Mouse (Mus musculus) embryonic facial prominence, embryonic 14.5 days (tissue): ENCODE results near the gene Nptxr. TPM values are rescaled to one million over a fixed set of nuclear protein-coding genes. Genes with fewer than 3 reads are reported as not detected.

Experiments
- ATAC-seq: fragments of 200-750 bp; cut with Nextera tagmentation; 2 replicates; pipeline ENCODE4 v1.8.0; 2017; ENCODE audit warnings: low read depth, moderate number of reproducible peaks, moderate TSS enrichment
- DNase-seq: peaks from one replicate; pipeline ENCODE4 v3.0.0-alpha.2; 2015; ENCODE audit warnings: low spot score
- H3K27ac ChIP-seq: fragments of 300-500 bp; sonication (generic); replicated peaks from 2 replicates; pipeline ENCODE4 v1.5.1; 2014; ENCODE audit warnings: low read depth, mild to moderate bottlenecking, low read length, moderate library complexity
- H3K27me3 ChIP-seq: fragments of 300-500 bp; sonication (generic); replicated peaks from 2 replicates; pipeline ENCODE4 v1.6.1; 2014; ENCODE audit warnings: low read length; ENCODE audit not compliant: control insufficient read depth, insufficient read depth
- H3K36me3 ChIP-seq: fragments of 300-500 bp; sonication (generic); 2 replicates; pipeline ENCODE4 v1.6.1; 2014; ENCODE audit warnings: low read length, mixed read lengths; ENCODE audit not compliant: control insufficient read depth, insufficient read depth
- H3K4me1 ChIP-seq: fragments of 300-500 bp; sonication (generic); 2 replicates; pipeline ENCODE4 v1.6.1; 2014; ENCODE audit warnings: antibody characterized with exemption, low read length; ENCODE audit not compliant: control insufficient read depth, insufficient read depth
- H3K4me2 ChIP-seq: fragments of 300-500 bp; sonication (generic); 2 replicates; pipeline ENCODE4 v1.6.1; 2014; ENCODE audit warnings: low read depth, mild to moderate bottlenecking, low read length, moderate library complexity, mixed read lengths
- H3K4me3 ChIP-seq: fragments of 300-500 bp; sonication (generic); 2 replicates; pipeline ENCODE4 v1.5.1; 2014; ENCODE audit warnings: low read depth, mild to moderate bottlenecking, low read length
- H3K9ac ChIP-seq: fragments of 300-500 bp; sonication (generic); 2 replicates; pipeline ENCODE4 v1.6.1; 2014; ENCODE audit warnings: low read depth, mild to moderate bottlenecking, low read length, moderate library complexity, mixed read lengths
- H3K9me3 ChIP-seq: fragments of 300-500 bp; sonication (generic); 2 replicates; pipeline ENCODE4 v1.6.1; 2016; ENCODE audit warnings: low read length; ENCODE audit not compliant: control insufficient read depth
- WGBS: fragments of 180-500 bp; shearing (Covaris S2); extraction: QIAGEN DNeasy Blood & Tissue Kit; methylation state at CpG from one replicate; pipeline ENCODE4 v1.1.7; 2014; 5-methylcytosine and 5-hydroxymethylcytosine counted together
- polyA plus RNA-seq: library from polyadenylated mRNA; unstranded; fragments of >200 nt; fragmentation: Nextera tagmentation; extraction: Ambion mirVana; gene quantifications from 2 replicates; pipeline ENCODE4 v1.2.1, GENCODE M21; 2014

Nptxr gene
- polyA plus RNA-seq, 1 experiment from 2014 or later: 3.2 TPM

DNA sequence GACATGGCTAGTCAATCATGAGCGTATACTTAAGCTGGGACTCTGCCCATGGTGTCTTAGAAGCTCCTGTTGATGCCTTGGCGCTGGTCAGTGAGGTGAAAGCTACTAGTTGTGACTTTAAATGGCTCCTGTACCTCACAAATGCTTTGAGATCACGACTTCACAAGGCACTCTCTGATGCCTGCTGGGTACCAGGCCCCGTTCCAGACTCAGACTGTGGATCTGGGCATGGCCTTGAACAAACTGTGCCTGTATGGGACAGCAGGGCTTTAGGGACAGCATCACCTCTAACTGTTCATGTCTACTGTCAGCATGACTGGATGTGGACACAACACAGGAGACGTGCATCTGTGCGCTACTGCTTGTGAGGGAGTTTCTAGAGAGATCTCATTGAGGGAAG is 13.7 kb downstream of the Nptxr start:
- Histone ChIP-seq H3K4me2 (no peak overlapping the region), H3K9ac (no peak overlapping the region), H3K4me3 (no peak overlapping the region), H3K4me1 (no peaks in the 10 kb centered on the region), H3K27ac (no peak overlapping the region), H3K9me3 (no peaks in the 10 kb centered on the region), H3K36me3 (no peaks in the 10 kb centered on the region), H3K27me3 (no peaks in the 10 kb centered on the region)
- WGBS: 76% methylated on average over 6 of the region's 6 CpGs
- ATAC-seq: no peak
- DNase-seq: no peak

DNA sequence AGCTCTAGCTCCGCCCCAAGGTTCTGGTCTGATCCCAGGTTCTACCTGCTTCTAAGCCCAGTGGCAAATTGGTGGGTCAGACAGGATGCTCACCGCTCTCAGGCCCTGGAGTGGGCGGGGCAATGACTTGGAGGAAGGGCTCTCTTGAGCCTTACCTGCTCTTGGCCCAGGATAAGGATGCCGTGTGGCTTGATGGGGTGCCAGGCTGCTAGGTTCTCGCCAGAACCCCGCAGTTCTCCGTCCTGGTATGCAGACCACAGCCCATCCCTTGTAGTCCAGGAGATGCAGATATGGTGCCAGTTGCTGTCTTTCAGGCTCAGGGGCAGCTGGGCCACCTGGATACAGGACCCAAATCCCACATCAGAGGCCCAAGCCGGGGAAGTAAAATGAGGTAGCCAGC is 14.5 kb downstream of the Nptxr start:
- Histone ChIP-seq H3K27me3 (no peaks in the 10 kb centered on the region), H3K27ac (no peak overlapping the region), H3K4me2 (no peak overlapping the region), H3K4me1 (no peaks in the 10 kb centered on the region), H3K9ac (no peak overlapping the region), H3K36me3 (no peaks in the 10 kb centered on the region), H3K4me3 (no peak overlapping the region), H3K9me3 (no peaks in the 10 kb centered on the region)
- DNase-seq (no peak), ATAC-seq (no peak)
- WGBS: 58% methylated on average over 8 of the region's 8 CpGs

DNA sequence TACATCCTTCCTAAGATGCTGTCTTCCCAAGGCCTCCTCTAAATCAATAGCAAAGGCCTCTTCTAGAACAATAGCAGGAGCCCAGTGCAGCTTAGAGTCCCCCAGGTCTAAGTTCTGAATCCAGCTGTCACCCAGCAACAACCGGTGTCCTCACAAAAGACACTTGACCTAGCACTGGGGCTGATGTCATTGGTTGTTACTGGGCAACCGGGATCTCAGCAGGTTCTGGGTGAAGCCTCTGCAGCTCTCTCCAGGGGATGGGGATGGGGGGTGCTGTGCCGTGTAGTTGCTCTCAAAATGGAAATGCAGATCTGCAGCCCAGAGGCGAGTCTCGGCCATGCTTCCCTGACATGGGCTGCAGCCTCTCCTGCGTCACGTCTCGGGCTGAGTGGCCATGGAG is 16.8 kb downstream of the Nptxr start:
- 56% methylated on average over 8 of the region's 8 CpGs for WGBS
- Histone ChIP-seq H3K9ac (no peak overlapping the region), H3K27ac (no peak overlapping the region), H3K36me3 (no peaks in the 10 kb centered on the region), H3K9me3 (no peaks in the 10 kb centered on the region), H3K4me2 (no peak overlapping the region), H3K27me3 (no peaks in the 10 kb centered on the region), H3K4me1 (no peaks in the 10 kb centered on the region), H3K4me3 (no peak overlapping the region)
- DNase-seq (no peak), ATAC-seq (no peak; the same call in 1 of the 2 replicates)

DNA sequence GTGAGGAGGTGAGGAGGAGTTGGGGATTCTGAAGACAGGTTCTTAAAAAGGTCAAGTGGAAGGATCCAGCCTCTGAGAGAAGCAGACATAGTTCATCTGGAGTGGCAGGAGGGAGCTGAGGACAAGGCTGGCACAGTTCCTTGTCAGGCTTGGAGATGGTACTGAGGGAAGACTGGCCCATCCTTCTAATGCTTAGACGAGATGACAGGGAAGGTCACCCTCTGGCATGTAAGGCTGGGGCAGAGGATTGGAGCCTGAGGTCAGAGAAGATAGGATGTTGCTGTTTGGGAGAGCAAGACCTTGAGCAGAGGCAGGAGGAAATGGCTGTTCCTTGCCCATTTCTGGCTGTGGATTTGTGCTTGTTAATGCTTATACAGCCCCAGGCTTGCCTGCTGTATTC is 19.5 kb downstream of the Nptxr start:
- ATAC-seq (no peak), DNase-seq (no peak)

DNA sequence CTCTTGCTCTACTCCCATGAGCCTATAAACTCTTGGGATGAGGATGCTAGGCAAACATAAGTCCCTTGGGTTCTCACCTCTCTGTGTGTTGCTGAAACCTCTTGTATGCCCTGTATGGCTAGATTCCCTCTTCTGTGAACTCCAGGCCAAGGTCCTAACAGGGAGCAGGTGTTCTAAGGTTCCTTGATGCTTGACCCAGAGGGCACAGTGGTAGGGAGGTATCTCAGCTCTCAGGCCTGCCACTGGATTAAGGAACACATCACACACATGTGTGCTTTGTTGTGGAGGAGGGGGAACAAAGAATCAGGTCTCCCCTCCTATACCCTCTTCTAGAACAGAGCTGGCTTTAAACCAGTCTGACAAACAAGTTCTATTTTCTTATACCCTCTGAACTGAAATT is 26.8 kb downstream of the Nptxr start, which contains the start of gene Dnal4:
Gene Dnal4, minus strand, starts transcription at position 101 of the 400 bp plus-strand sequence.
- Histone ChIP-seq H3K27me3 (no peaks in the 10 kb centered on the region), H3K27ac (no peak within 1 kb of the TSS), H3K9me3 (no peaks in the 10 kb centered on the region), H3K36me3 (no peaks in the 10 kb centered on the region), H3K4me1 (peaks cover 10% of the 10 kb centered on the region), H3K4me2 (no peak within 1 kb of the TSS), H3K9ac (no peak within 1 kb of the TSS), H3K4me3 (no peak within 1 kb of the TSS)
- ATAC-seq (no peak), DNase-seq (no peak)

More for the DNA sequence above, 19.5 kb downstream of the Nptxr start:
- H3K4me1 ChIP-seq: no peaks in the 10 kb centered on the region
- H3K9ac ChIP-seq: no peak overlapping the region
- H3K36me3 ChIP-seq: no peaks in the 10 kb centered on the region
- H3K9me3 ChIP-seq: no peaks in the 10 kb centered on the region
- 54% methylated on average over 1 of the region's 1 CpGs for WGBS
- H3K4me2 ChIP-seq: no peak overlapping the region
- H3K4me3 ChIP-seq: no peak overlapping the region
- no peaks in the 10 kb centered on the region for H3K27me3 ChIP-seq
- no peak overlapping the region for H3K27ac ChIP-seq

DNA sequence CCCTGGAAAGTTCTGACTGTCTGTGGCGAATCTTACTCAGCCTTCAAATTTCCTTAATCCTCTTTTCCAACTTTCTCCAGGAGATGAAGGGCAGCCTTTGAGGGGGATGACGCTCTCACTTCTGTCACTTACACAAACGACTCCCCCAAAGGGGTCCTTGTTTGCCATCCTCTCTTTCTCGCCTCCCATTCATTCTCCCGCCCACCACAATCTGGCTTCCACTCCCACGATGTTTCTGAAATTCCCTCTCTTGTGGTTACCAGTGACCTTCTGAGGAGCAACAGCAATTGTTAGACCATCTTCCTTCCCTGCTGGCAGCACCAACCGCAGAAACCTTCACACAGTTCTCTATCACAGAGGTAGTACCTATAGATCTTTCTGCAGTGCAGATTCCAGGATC is 28.9 kb downstream of the Nptxr start:
- WGBS: 65% methylated on average over 7 of the region's 7 CpGs
- no peak for ATAC-seq
- no peak overlapping the region for H3K4me3 ChIP-seq
- no peak for DNase-seq
- no peaks in the 10 kb centered on the region for H3K36me3 ChIP-seq
- H3K9me3 ChIP-seq: no peaks in the 10 kb centered on the region
- no peak overlapping the region for H3K27ac ChIP-seq
- no peak overlapping the region for H3K4me2 ChIP-seq
- no peak overlapping the region for H3K9ac ChIP-seq
- H3K27me3 ChIP-seq: no peaks in the 10 kb centered on the region
- peaks cover 10% of the 10 kb centered on the region for H3K4me1 ChIP-seq

DNA sequence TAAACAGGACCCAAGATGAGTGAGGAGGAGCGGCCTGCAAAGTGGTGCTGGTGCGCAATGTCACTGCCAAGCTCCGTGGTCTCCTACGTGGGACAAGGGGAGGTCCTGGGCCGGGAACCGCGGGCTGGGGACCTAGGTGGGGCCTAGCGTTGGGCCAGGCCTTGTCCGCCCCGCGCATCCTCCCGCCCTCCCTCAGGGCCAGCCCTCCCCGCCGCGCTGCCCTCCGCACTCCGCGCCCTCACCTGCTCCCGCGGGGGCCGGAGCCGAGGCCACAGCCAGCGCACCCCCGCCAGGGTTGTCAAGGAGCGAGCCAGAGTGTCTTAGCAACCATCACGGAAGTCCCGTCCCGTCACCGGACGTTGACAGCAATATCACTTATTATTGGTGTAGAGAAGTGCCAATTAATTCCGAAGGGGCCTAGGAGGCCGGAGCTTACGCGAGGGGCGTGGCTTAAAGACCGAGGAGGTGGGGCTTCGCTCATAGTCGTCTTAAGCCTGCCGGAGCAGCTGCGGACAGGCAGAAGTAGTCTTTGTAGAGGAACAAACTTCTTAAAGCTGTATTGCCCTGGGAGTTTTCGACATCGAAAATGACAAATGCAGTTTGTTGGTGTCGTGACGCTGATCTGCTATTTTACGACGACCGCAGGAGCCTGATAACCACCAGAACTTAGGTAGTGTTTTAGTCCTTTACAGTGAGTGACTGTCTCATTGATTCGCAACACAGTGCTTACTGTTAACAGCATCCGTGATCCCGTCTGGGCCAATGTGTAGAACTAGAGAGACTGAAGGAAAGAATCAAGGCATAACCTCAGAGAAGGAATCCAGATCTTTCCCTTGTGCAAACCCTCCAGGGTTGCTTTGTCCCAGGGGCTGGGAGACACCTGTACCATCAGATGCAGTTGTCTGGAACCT is 30.2 kb downstream of the Nptxr start:
- Histone ChIP-seq H3K36me3 (no peaks in the 10 kb centered on the region), H3K4me3 (peak overlapping the region; percentile 70), H3K4me1 (peaks cover 10% of the 10 kb centered on the region), H3K27ac (peak overlapping the region; percentile 79), H3K27me3 (no peaks in the 10 kb centered on the region), H3K9me3 (no peaks in the 10 kb centered on the region), H3K4me2 (peak overlapping the region; percentile 63), H3K9ac (peak overlapping the region; percentile 77)
- under 1% methylated on average over 36 of the region's 50 CpGs for WGBS
- DNase-seq (peak; percentile 99), ATAC-seq (peak; percentile 99)

DNA sequence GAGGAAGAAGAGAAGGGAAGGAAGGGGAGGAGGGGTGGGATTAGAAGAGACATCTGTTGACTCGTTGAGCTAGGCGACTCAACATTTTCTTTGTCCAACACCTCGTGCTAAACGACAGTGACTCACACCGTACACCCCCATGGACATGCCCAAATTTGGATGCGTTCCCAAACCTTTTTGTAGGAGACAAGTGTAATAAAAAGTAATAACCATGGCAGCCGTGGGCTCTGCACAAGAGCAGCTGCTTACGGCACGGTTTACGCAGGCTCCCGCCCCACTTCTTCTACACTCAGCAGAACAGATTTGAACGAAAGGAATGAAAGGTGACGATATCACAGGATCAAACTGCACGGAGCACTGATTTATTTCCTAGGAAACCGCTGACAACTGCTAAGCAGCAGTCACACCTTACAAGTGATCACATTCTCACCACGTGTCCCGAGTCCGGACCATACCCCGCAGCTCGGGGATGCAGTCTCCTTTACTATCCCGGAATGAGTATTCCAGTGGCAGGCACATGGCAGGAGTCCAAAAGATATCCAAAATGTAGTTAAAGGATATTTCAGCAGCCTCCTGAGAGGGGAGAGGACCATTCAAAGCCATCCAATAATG is 33.8 kb downstream of the Nptxr start:
- Histone ChIP-seq H3K27me3 (no peaks in the 10 kb centered on the region), H3K4me1 (peaks cover 10% of the 10 kb centered on the region), H3K4me3 (no peak overlapping the region), H3K9me3 (no peaks in the 10 kb centered on the region), H3K9ac (0 out of 2 replicates have a peak overlapping the region, but pooled peaks have one; percentile 3), H3K27ac (no peak overlapping the region), H3K36me3 (no peaks in the 10 kb centered on the region), H3K4me2 (no peak overlapping the region)
- DNase-seq (peak; percentile 26), ATAC-seq (no peak)
- WGBS: 83% methylated on average over 21 of the region's 21 CpGs
